Mouse (Mus musculus) heart, postnatal 0 days (tissue): ENCODE data around the gene Gm10188. TPM values are rescaled to one million over a fixed set of nuclear protein-coding genes. Genes with fewer than 3 reads are reported as not detected.

Experiments used
- ATAC-seq: fragments of 200-750 bp; cut with Nextera tagmentation; 2 replicates; pipeline ENCODE4 v1.8.0; 2017; ENCODE audit warnings: low read depth, moderate number of reproducible peaks, moderate library complexity; ENCODE audit not compliant: insufficient read depth
- DNase-seq: peaks from one replicate; pipeline ENCODE4 v3.0.0-alpha.2; 2016; ENCODE audit warnings: low spot score
- H3K27ac ChIP-seq: fragments of 300-500 bp; sonication (generic); 2 replicates; pipeline ENCODE4 v1.5.1; 2014; ENCODE audit warnings: low read depth, mild to moderate bottlenecking
- H3K27me3 ChIP-seq: fragments of 300-500 bp; sonication (generic); 2 replicates; pipeline ENCODE4 v1.6.1; 2014; ENCODE audit warnings: low read length, mixed read lengths; ENCODE audit not compliant: control insufficient read depth, insufficient read depth
- H3K36me3 ChIP-seq: fragments of 300-500 bp; sonication (generic); replicated peaks from 2 replicates; pipeline ENCODE4 v1.6.1; 2014; ENCODE audit warnings: low read length, mixed read lengths; ENCODE audit not compliant: control insufficient read depth, insufficient read depth
- H3K4me1 ChIP-seq: fragments of 300-500 bp; sonication (generic); 2 replicates; pipeline ENCODE4 v1.6.1; 2014; ENCODE audit warnings: antibody characterized with exemption; ENCODE audit not compliant: control insufficient read depth, insufficient read depth
- H3K4me2 ChIP-seq: fragments of 300-500 bp; sonication (generic); 2 replicates; pipeline ENCODE4 v1.6.1; 2014; ENCODE audit warnings: low read depth, mild to moderate bottlenecking, low read length, moderate library complexity
- H3K4me3 ChIP-seq: fragments of 300-500 bp; sonication (generic); 2 replicates; pipeline ENCODE4 v1.5.1; 2014; ENCODE audit warnings: low read depth, low read length
- H3K9ac ChIP-seq: fragments of 300-500 bp; sonication (generic); replicated peaks from 2 replicates; pipeline ENCODE4 v1.6.1; 2014; ENCODE audit warnings: low read depth, low read length, mixed read lengths
- H3K9me3 ChIP-seq: fragments of 300-500 bp; sonication (generic); replicated peaks from 2 replicates; pipeline ENCODE4 v1.6.1; 2016; ENCODE audit warnings: low read length; ENCODE audit not compliant: control insufficient read depth
- CTCF ChIP-seq: IDR thresholded peaks from 2 replicates; pipeline ENCODE4 v1.5.1; 2016; ENCODE audit warnings: antibody characterized with exemption, control low read depth, low read depth
- EP300 ChIP-seq: IDR thresholded peaks from 2 replicates; pipeline ENCODE4 v1.6.1; 2016; ENCODE audit warnings: antibody characterized with exemption, low read depth
- WGBS: fragments of 180-500 bp; shearing (Covaris S2); extraction: QIAGEN DNeasy Blood & Tissue Kit; methylation state at CpG from one replicate; pipeline ENCODE4 v1.1.7; 2014; 5-methylcytosine and 5-hydroxymethylcytosine counted together
- polyA plus RNA-seq: library from polyadenylated mRNA; unstranded; fragments of >200 nt; fragmentation: Nextera tagmentation; extraction: Ambion mirVana; gene quantifications from 2 replicates; pipeline ENCODE4 v1.2.1, GENCODE M21; 2015
- total RNA-seq: library from RNA; depleted of rRNA; stranded (reverse); fragments of >200 nt; gene quantifications from 2 replicates; pipeline ENCODE4 v1.2.3, GENCODE M21; 2014; ENCODE audit warnings: low replicate concordance

Gm10188 gene
- total and polyA plus RNA-seq, 2 experiments from 2014 or later = not detected

- peaks cover 7% of the 10 kb centered on the region; the same call in 1 of the 2 replicates for H3K4me1 ChIP-seq
- 82% methylated on average over 3 of the region's 3 CpGs for WGBS
- H3K4me3 ChIP-seq = no peak overlapping the region
- no peak overlapping the region for H3K27ac ChIP-seq
- H3K9me3 ChIP-seq = no peaks in the 10 kb centered on the region
- no peak overlapping the region for H3K9ac ChIP-seq
- ATAC-seq (no peak), DNase-seq (no peak)
- no peak overlapping the region for H3K4me2 ChIP-seq
- TF ChIP-seq CTCF (no peak), EP300 (no peak)
- peaks cover 88% of the 10 kb centered on the region for H3K27me3 ChIP-seq
- H3K36me3 ChIP-seq = no peaks in the 10 kb centered on the region
Measured at GRCm38 (mm10) chr1:132193806-132194205, 35.8 kb downstream of the Gm10188 start.

GRCm38 (mm10) chr1:132191786-132192680 lies 37.5 kb downstream of the Gm10188 start:
- Histone ChIP-seq H3K4me1 (peaks cover 7% of the 10 kb centered on the region; the same call in 1 of the 2 replicates), H3K4me2 (no peak overlapping the region), H3K9ac (no peak overlapping the region), H3K27ac (no peak overlapping the region), H3K4me3 (peak overlapping the region; percentile 58; the same call in 1 of the 2 replicates), H3K27me3 (peaks cover 88% of the 10 kb centered on the region), H3K9me3 (no peaks in the 10 kb centered on the region), H3K36me3 (no peaks in the 10 kb centered on the region)
- DNase-seq (no peak), ATAC-seq (no peak)
- 10% methylated on average over 16 of the region's 16 CpGs for WGBS
- TF ChIP-seq EP300 (no peak), CTCF (no peak)

- H3K27me3 ChIP-seq = peaks cover 89% of the 10 kb centered on the region
- no peak for TF ChIP-seq EP300
- TF ChIP-seq CTCF = no peak
- no peak within 1 kb of the TSS for H3K27ac ChIP-seq
- 2% methylated on average over 34 of the region's 34 CpGs for WGBS
- peaks cover 7% of the 10 kb centered on the region; the same call in 1 of the 2 replicates for H3K4me1 ChIP-seq
- DNase-seq = no peak
- H3K9ac ChIP-seq = peak within 1 kb of the TSS; percentile 37; the same call in 1 of the 2 replicates
- H3K36me3 ChIP-seq = no peaks in the 10 kb centered on the region
- H3K4me3 ChIP-seq = peak within 1 kb of the TSS; percentile 58
- H3K4me2 ChIP-seq = peak within 1 kb of the TSS; percentile 85
- ATAC-seq = no peak
- H3K9me3 ChIP-seq = no peaks in the 10 kb centered on the region
Measured at GRCm38 (mm10) chr1:132191093-132191785, 38.3 kb downstream of the Gm10188 start, which contains the start of the genes Lemd1 and AC124108.1. Gene Lemd1, plus strand, starts transcription at chr1:132191431. Gene AC124108.1, plus strand, starts transcription at chr1:132191457.

GRCm38 (mm10) chr1:132190621-132191092 lies 38.9 kb downstream of the Gm10188 start:
- Histone ChIP-seq H3K4me1 (peaks cover 7% of the 10 kb centered on the region; the same call in 1 of the 2 replicates), H3K4me3 (peak overlapping the region; percentile 58), H3K9me3 (no peaks in the 10 kb centered on the region), H3K9ac (peak overlapping the region; percentile 37; the same call in 1 of the 2 replicates), H3K4me2 (peak overlapping the region; percentile 85), H3K27me3 (peaks cover 88% of the 10 kb centered on the region), H3K36me3 (no peaks in the 10 kb centered on the region), H3K27ac (no peak overlapping the region)
- WGBS = under 1% methylated on average over 36 of the region's 62 CpGs
- ATAC-seq = no peak
- DNase-seq = no peak
- TF ChIP-seq CTCF (no peak), EP300 (no peak)

GRCm38 (mm10) chr1:132190040-132190513 lies 39.5 kb downstream of the Gm10188 start:
- peak overlapping the region; percentile 37; the same call in 1 of the 2 replicates for H3K9ac ChIP-seq
- DNase-seq (no peak), ATAC-seq (peak; percentile 33; the same call in 1 of the 2 replicates)
- WGBS = 0% methylated on average over 38 of the region's 50 CpGs
- peak overlapping the region; percentile 58 for H3K4me3 ChIP-seq
- H3K4me2 ChIP-seq = peak overlapping the region; percentile 85
- H3K27me3 ChIP-seq = peaks cover 83% of the 10 kb centered on the region
- peaks cover 7% of the 10 kb centered on the region; the same call in 1 of the 2 replicates for H3K4me1 ChIP-seq
- TF ChIP-seq EP300 (no peak), CTCF (no peak)
- no peak overlapping the region for H3K27ac ChIP-seq
- H3K9me3 ChIP-seq = no peaks in the 10 kb centered on the region
- no peaks in the 10 kb centered on the region for H3K36me3 ChIP-seq
